Mouse (Mus musculus) c-Kit-negative CD71-positive TER-119-positive erythroid progenitor cells, embryonic 14.5 days (primary cell): ENCODE data around the gene Fasn.
"Not testable (repeated sequence)": the region's sequence is repeated elsewhere in the genome, so short reads cannot be mapped to it uniquely, and the experiment has no call there.

Experiments used
- DNase-seq: peaks from one replicate; pipeline ENCODE4 v3.0.0-alpha.2; 2013; ENCODE audit warnings: low read depth, low spot score

Fasn gene

GRCm38 (mm10) chr11:120798244-120798643 is 26.1 kb downstream of the Fasn start:
- DNase-seq = no peak

GRCm38 (mm10) chr11:120796614-120796946 is 27.8 kb downstream of the Fasn start:
- no peak for DNase-seq

- peak; percentile 92 for DNase-seq
Observed at GRCm38 (mm10) chr11:120795756-120796613, 28.4 kb downstream of the Fasn start, which contains the start of gene Dus1l. Gene Dus1l, minus strand, starts transcription at chr11:120796403.

- no peak for DNase-seq
Observed at GRCm38 (mm10) chr11:120792652-120793051, 31.7 kb downstream of the Fasn start.

- DNase-seq = no peak
Observed at GRCm38 (mm10) chr11:120789810-120790209, 34.5 kb downstream of the Fasn start.

GRCm38 (mm10) chr11:120789355-120789754 is 35.0 kb downstream of the Fasn start:
- no peak for DNase-seq

- DNase-seq = not testable (repeated sequence)
Observed at GRCm38 (mm10) chr11:120788460-120788859, 35.9 kb downstream of the Fasn start.

- DNase-seq = no peak
Observed at GRCm38 (mm10) chr11:120785145-120785544, 39.2 kb downstream of the Fasn start.

GRCm38 (mm10) chr11:120784064-120784791 is 40.1 kb downstream of the Fasn start, which contains the start of the genes Rfng and Gps1:
Gene Rfng, minus strand, starts transcription at chr11:120784207.
Gene Gps1, plus strand, starts transcription at chr11:120784272.
- DNase-seq = peak; percentile 55

- no peak for DNase-seq
Observed at GRCm38 (mm10) chr11:120783426-120784063, 40.8 kb downstream of the Fasn start.

- DNase-seq = not testable (repeated sequence)
Observed at GRCm38 (mm10) chr11:120781361-120781760, 43.0 kb downstream of the Fasn start.

- no peak for DNase-seq
Observed at GRCm38 (mm10) chr11:120779876-120780275, 44.5 kb downstream of the Fasn start.

- no peak for DNase-seq
Observed at GRCm38 (mm10) chr11:120777123-120777522, 47.2 kb downstream of the Fasn start.

GRCm38 (mm10) chr11:120775774-120776469 is 48.4 kb downstream of the Fasn start:
- peak; percentile 68 for DNase-seq

GRCm38 (mm10) chr11:120773463-120774190 is 50.7 kb downstream of the Fasn start:
- DNase-seq = no peak

GRCm38 (mm10) chr11:120772749-120773148 is 51.6 kb downstream of the Fasn start:
- DNase-seq = no peak

GRCm38 (mm10) chr11:120768206-120768605 is 56.1 kb downstream of the Fasn start:
- no peak for DNase-seq

- not testable (repeated sequence) for DNase-seq
Observed at GRCm38 (mm10) chr11:120767023-120767422, 57.3 kb downstream of the Fasn start.

GRCm38 (mm10) chr11:120763121-120763999 is 61.0 kb downstream of the Fasn start:
- DNase-seq = not testable (repeated sequence)

GRCm38 (mm10) chr11:120762672-120763041 is 61.7 kb downstream of the Fasn start, which contains the start of gene Hmga1b:
Gene Hmga1b, plus strand, starts transcription at chr11:120762794.
- DNase-seq = not testable (repeated sequence)
